Mouse (Mus musculus) layer of hippocampus, adult 2 months (tissue): ENCODE results near the gene Ptprs. TPM values are rescaled to one million over a fixed set of nuclear protein-coding genes. Genes with fewer than 3 reads are reported as not detected.

Source experiments
- DNase-seq, 2 experiments: peaks; one replicate each; pipeline ENCODE4 v3.0.0; 2022; ENCODE audit warnings: low spot score in 2 of 2
- H3K27ac ChIP-seq: fragments of 200-600 bp; 2 replicates; pipeline ENCODE4 v1.8.1; 2022
- H3K4me3 ChIP-seq: fragments of 200-600 bp; 2 replicates; pipeline ENCODE4 v1.8.1; 2022; ENCODE audit warnings: mild to moderate bottlenecking
- CTCF ChIP-seq: fragments of 200-600 bp; conservative IDR thresholded peaks from 2 replicates; pipeline ENCODE4 v1.8.1; 2022; ENCODE audit warnings: antibody characterized with exemption, mild to moderate bottlenecking, moderate library complexity
- total RNA-seq, 2 experiments: library from RNA; stranded (reverse); gene quantifications; 2 replicates each; pipeline ENCODE4 v1.2.3; 2021

Gene Ptprs
- total RNA-seq, 2 experiments from 2014 or later: 666 to 670 TPM

DNA sequence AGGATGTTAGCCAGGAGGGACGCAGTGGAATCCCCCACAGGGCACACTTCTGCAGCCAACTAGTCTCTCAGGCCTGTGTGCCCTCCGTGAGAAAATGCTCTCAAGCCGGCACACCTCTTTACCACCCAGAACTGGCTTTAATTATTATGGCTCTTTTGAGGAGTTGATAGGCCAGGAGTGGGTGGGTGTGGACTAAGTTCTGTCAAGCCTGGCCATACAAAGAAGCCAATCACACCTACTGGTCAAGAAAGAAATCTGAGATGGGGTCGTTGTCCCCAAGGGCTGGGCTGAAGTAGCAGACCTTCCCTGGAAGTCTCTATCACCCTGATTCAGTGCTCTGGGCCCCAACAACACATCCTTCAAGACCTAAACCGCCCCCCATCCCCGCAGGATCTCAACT lies 15.4 kb downstream of the Ptprs start:
- Histone ChIP-seq H3K27ac (no peak overlapping the region; the same call in 1 of the 2 replicates), H3K4me3 (peak overlapping the region; percentile 79)
- no peak for DNase-seq
- TF ChIP-seq CTCF: no peak

GRCm38 (mm10) chr17:56457442-56457841 lies 18.8 kb downstream of the Ptprs start:
- DNase-seq: no peak
- TF ChIP-seq CTCF: peak; percentile 77

GRCm38 (mm10) chr17:56456353-56456752 lies 19.9 kb downstream of the Ptprs start:
- no peak for DNase-seq
- peak overlapping the region; percentile 20; the same call in 1 of the 2 replicates for H3K27ac ChIP-seq
- no peak for TF ChIP-seq CTCF
- H3K4me3 ChIP-seq: no peak overlapping the region

More at GRCm38 (mm10) chr17:56457442-56457841, 18.8 kb downstream of the Ptprs start:
- Histone ChIP-seq H3K4me3 (no peak overlapping the region), H3K27ac (no peak overlapping the region; the same call in 1 of the 2 replicates)

DNA sequence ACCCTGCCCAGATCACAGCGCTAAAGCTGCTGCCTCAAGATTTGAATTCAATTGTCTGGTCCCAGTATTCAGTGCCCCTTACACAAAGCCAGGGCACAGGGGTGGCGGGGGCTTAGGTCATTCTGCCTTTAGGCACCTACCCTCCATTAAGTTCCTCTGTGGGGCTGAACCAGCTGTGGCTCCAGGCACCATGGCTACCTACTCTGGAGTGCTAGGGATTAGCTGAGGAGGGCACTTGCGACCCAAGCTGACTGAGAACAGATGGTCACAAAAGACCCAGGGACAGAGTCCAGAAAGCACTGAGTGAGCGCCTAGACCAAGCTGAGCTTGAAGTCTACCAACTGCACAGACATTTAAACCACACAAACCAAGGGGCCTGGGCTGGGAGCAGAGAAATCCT lies 22.6 kb downstream of the Ptprs start:
- DNase-seq: no peak
- Histone ChIP-seq H3K27ac (peak overlapping the region; percentile 80), H3K4me3 (no peak overlapping the region)
- no peak for TF ChIP-seq CTCF

GRCm38 (mm10) chr17:56453251-56453650 lies 23.0 kb downstream of the Ptprs start:
- peak; percentile 16; the same call in 1 of the 2 replicates for TF ChIP-seq CTCF
- no peak for DNase-seq
- peak overlapping the region; percentile 80 for H3K27ac ChIP-seq
- no peak overlapping the region for H3K4me3 ChIP-seq

GRCm38 (mm10) chr17:56447716-56448115 lies 28.6 kb downstream of the Ptprs start:
- Histone ChIP-seq H3K4me3 (no peak overlapping the region), H3K27ac (peak overlapping the region; percentile 79)
- TF ChIP-seq CTCF: no peak
- DNase-seq: no peak

GRCm38 (mm10) chr17:56445397-56445796 lies 30.9 kb downstream of the Ptprs start:
- TF ChIP-seq CTCF: no peak
- DNase-seq: peak; percentile 67 to 74
- peak overlapping the region; percentile 22; the same call in 1 of the 2 replicates for H3K4me3 ChIP-seq
- peak overlapping the region; percentile 79 for H3K27ac ChIP-seq

DNA sequence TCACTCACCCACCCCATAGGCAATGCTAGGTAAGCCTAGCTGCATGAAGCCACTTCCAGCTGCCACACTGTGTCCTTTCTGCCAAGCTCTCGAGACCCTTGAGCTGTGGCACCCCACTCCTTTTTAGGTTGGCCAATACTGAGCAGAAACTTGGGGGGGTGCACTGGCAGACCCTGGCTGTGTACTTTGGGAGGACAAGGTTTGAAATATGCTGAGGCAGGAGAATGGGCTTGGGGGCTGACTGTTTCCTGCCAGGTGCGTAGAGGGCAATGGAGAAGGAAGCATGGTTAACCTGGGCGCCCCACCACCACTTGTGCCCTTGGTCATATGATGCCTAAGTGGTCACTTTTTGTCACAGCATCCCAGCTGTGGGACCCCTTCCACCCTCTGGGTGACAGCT lies 31.5 kb downstream of the Ptprs start:
- Histone ChIP-seq H3K4me3 (no peak overlapping the region), H3K27ac (peak overlapping the region; percentile 79)
- DNase-seq: no peak
- TF ChIP-seq CTCF: no peak

- Histone ChIP-seq H3K4me3 (no peak overlapping the region), H3K27ac (peak overlapping the region; percentile 79)
- no peak for TF ChIP-seq CTCF
- DNase-seq: no peak
Observed at GRCm38 (mm10) chr17:56443341-56443795, 32.9 kb downstream of the Ptprs start.

GRCm38 (mm10) chr17:56442316-56442715 lies 34.0 kb downstream of the Ptprs start:
- DNase-seq: no peak
- no peak overlapping the region for H3K4me3 ChIP-seq
- H3K27ac ChIP-seq: peak overlapping the region; percentile 79
- no peak for TF ChIP-seq CTCF

DNA sequence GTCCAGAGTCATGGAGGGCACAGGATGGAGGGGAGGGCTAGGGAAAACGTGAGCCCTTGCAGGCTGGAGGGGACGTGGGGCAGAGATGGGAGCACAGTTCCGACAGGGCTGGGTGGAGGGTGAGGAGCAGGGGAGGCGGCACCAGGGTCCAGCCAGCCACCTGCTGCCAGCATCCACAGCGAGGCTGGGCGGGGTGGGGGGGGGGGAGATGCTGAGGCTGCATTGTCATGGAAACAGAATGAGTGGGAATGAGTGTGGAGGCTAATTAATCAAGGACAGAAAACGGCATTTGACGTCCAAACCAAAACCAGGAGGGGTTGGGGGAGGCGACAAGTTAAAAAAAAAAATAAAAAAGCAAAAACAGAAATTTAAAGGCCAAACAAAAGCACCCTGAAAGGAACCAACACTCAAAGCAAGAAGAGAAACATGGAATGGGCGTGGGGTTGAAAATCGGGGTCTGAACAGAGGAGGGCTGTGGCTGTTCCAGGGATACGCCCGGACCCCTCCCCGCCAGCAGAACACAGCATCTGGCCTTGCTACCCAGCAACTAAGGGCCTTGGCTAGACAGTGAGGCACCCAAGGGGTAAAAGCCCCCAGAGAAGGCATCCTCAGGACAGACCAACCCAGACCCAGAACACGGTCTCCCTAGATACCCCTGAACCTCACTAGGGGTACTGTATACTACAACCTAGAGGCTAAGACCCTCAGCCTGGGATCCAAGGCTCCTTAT lies 36.4 kb downstream of the Ptprs start:
- DNase-seq: no peak
- TF ChIP-seq CTCF: no peak
- H3K27ac ChIP-seq: peak overlapping the region; percentile 90
- peak overlapping the region; percentile 24 for H3K4me3 ChIP-seq

DNA sequence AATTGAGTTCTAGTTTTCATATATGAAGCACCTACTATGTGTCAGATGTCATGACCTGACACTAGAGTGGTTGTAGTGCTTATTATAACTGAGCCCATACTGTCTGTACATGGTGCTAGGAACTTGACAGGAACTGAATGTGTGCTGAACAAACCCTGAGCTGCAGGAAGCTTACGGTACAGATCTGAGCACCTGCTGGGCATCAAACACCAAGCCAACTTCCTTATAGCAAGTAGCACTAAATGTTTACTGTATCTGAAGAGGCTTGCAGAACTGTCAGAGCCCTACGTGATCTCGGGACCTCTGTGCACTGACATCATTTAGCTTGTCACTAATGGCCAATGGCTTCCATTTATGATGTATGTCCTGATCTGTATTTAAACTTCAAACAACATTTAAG lies 44.7 kb downstream of the Ptprs start:
- Histone ChIP-seq H3K27ac (no peak overlapping the region), H3K4me3 (no peak overlapping the region)
- DNase-seq: no peak
- TF ChIP-seq CTCF: no peak

- Histone ChIP-seq H3K4me3 (no peak overlapping the region), H3K27ac (peak overlapping the region; percentile 80; the same call in 1 of the 2 replicates)
- TF ChIP-seq CTCF: no peak
- no peak for DNase-seq
Observed at GRCm38 (mm10) chr17:56427857-56428256, 48.4 kb downstream of the Ptprs start.

DNA sequence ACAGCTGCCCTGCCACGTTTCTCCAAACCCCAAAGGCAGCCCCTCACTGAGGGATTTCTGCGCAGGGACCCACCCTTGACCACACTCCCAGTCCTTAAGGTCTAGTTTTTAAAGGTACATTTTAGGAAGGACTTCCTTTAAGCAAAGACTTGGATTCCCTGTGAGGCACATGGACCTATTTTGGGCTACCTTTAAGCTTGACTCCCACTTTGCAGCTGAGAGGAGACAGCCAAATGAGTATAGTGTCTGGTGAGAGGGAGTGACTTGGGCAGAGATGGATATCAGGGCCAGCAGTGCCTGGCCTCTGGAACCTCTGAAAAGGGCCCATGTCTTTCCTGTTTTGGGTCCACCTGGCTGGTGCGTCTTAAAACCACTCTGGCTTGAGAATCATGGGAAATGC lies 50.3 kb downstream of the Ptprs start:
- peak overlapping the region; percentile 80 for H3K27ac ChIP-seq
- peak overlapping the region; percentile 43 for H3K4me3 ChIP-seq
- no peak for DNase-seq
- no peak for TF ChIP-seq CTCF
